Mouse (Mus musculus) stomach, embryonic 14.5 days (tissue): ENCODE results near the gene Klhl10. TPM values are rescaled to one million over a fixed set of nuclear protein-coding genes. Genes with fewer than 3 reads are reported as not detected.

ENCODE experiments used
- ATAC-seq: fragments of 200-750 bp; cut with Nextera tagmentation; 2 replicates; pipeline ENCODE4 v1.8.0; 2017; ENCODE audit warnings: low read depth, moderate TSS enrichment; ENCODE audit not compliant: insufficient number of reproducible peaks, insufficient read depth, low FRiP score
- H3K27ac ChIP-seq: fragments of 300-500 bp; sonication (generic); 2 replicates; pipeline ENCODE4 v1.5.1; 2014; ENCODE audit warnings: mild to moderate bottlenecking, low read length, moderate library complexity, mixed read lengths
- H3K27me3 ChIP-seq: fragments of 300-500 bp; sonication (generic); 2 replicates; pipeline ENCODE4 v1.6.1; 2014; ENCODE audit warnings: low read length, control low read depth, mixed read lengths; ENCODE audit not compliant: control insufficient read depth, insufficient read depth
- H3K36me3 ChIP-seq: fragments of 300-500 bp; sonication (generic); 2 replicates; pipeline ENCODE4 v1.6.1; 2014; ENCODE audit warnings: mild to moderate bottlenecking, control low read depth, low read length, moderate library complexity, mixed read lengths; ENCODE audit not compliant: control insufficient read depth, insufficient read depth
- H3K4me1 ChIP-seq: fragments of 300-500 bp; sonication (generic); 2 replicates; pipeline ENCODE4 v1.6.1; 2014; ENCODE audit warnings: low read length, control low read depth, mixed read lengths; ENCODE audit not compliant: control insufficient read depth, insufficient read depth
- H3K4me2 ChIP-seq: fragments of 300-500 bp; sonication (generic); replicated peaks from 2 replicates; pipeline ENCODE4 v1.6.1; 2014; ENCODE audit warnings: low read depth, low read length, control low read depth
- H3K4me3 ChIP-seq: fragments of 300-500 bp; sonication (generic); 2 replicates; pipeline ENCODE4 v1.5.1; 2014; ENCODE audit warnings: low read depth, low read length, control low read depth
- H3K9ac ChIP-seq: fragments of 300-500 bp; sonication (generic); replicated peaks from 2 replicates; pipeline ENCODE4 v1.6.1; 2014; ENCODE audit warnings: low read depth, mild to moderate bottlenecking, control low read depth, low read length, moderate library complexity, mixed read lengths
- H3K9me3 ChIP-seq: fragments of 300-500 bp; sonication (generic); 2 replicates; pipeline ENCODE4 v1.6.1; 2016; ENCODE audit warnings: low read depth, low read length, control low read depth; ENCODE audit not compliant: control insufficient read depth
- WGBS: fragments of 180-500 bp; shearing (Covaris S2); extraction: QIAGEN DNeasy Blood & Tissue Kit; methylation state at CpG from one replicate; pipeline ENCODE4 v1.1.7; 2014; 5-methylcytosine and 5-hydroxymethylcytosine counted together
- polyA plus RNA-seq: library from polyadenylated mRNA; unstranded; fragments of >200 nt; fragmentation: Nextera tagmentation; extraction: Ambion mirVana; gene quantifications from 2 replicates; pipeline ENCODE4 v1.2.1, GENCODE M21; 2014

The Klhl10 gene
- polyA plus RNA-seq: 0.52 and 0.64 TPM in 2 replicates

GRCm38 (mm10) chr11:100441797-100442196 lies at the start of gene Klhl10, which contains the start of gene Nt5c3b:
Gene Klhl10, plus strand, starts transcription at chr11:100441917.
Gene Nt5c3b, minus strand, starts transcription at chr11:100441808.
- no peaks in the 10 kb centered on the region for H3K9me3 ChIP-seq
- peaks cover 7% of the 10 kb centered on the region; the same call in 1 of the 2 replicates for H3K4me1 ChIP-seq
- 0 out of 2 replicates have a peak within 1 kb of the TSS, but pooled peaks have one; percentile 7 for H3K27ac ChIP-seq
- H3K9ac ChIP-seq: peak within 1 kb of the TSS; percentile 81
- 88% methylated on average over 8 of the region's 8 CpGs for WGBS
- peak within 1 kb of the TSS; percentile 67 for H3K4me3 ChIP-seq
- H3K36me3 ChIP-seq: peaks cover 8% of the 10 kb centered on the region; the same call in 1 of the 2 replicates
- peak within 1 kb of the TSS; percentile 72 for H3K4me2 ChIP-seq
- no peak for ATAC-seq
- no peaks in the 10 kb centered on the region for H3K27me3 ChIP-seq

GRCm38 (mm10) chr11:100392958-100393357 lies 48.8 kb upstream of the Klhl10 start:
- ATAC-seq: no peak
- Histone ChIP-seq H3K27ac (no peak overlapping the region), H3K4me1 (peaks cover 77% of the 10 kb centered on the region), H3K9me3 (no peaks in the 10 kb centered on the region), H3K27me3 (no peaks in the 10 kb centered on the region), H3K36me3 (no peaks in the 10 kb centered on the region; the same call in 1 of the 2 replicates), H3K9ac (no peak overlapping the region), H3K4me2 (no peak overlapping the region), H3K4me3 (no peak overlapping the region)
- 82% methylated on average over 5 of the region's 5 CpGs for WGBS

- WGBS: 51% methylated on average over 7 of the region's 7 CpGs
- Histone ChIP-seq H3K9me3 (no peaks in the 10 kb centered on the region), H3K4me2 (0 out of 2 replicates have a peak overlapping the region, but pooled peaks have one; percentile 20), H3K27ac (no peak overlapping the region), H3K36me3 (no peaks in the 10 kb centered on the region; the same call in 1 of the 2 replicates), H3K9ac (no peak overlapping the region), H3K4me1 (peaks cover 70% of the 10 kb centered on the region), H3K27me3 (no peaks in the 10 kb centered on the region), H3K4me3 (no peak overlapping the region)
- no peak for ATAC-seq
Observed at GRCm38 (mm10) chr11:100393733-100394132, 48.0 kb upstream of the Klhl10 start.

DNA sequence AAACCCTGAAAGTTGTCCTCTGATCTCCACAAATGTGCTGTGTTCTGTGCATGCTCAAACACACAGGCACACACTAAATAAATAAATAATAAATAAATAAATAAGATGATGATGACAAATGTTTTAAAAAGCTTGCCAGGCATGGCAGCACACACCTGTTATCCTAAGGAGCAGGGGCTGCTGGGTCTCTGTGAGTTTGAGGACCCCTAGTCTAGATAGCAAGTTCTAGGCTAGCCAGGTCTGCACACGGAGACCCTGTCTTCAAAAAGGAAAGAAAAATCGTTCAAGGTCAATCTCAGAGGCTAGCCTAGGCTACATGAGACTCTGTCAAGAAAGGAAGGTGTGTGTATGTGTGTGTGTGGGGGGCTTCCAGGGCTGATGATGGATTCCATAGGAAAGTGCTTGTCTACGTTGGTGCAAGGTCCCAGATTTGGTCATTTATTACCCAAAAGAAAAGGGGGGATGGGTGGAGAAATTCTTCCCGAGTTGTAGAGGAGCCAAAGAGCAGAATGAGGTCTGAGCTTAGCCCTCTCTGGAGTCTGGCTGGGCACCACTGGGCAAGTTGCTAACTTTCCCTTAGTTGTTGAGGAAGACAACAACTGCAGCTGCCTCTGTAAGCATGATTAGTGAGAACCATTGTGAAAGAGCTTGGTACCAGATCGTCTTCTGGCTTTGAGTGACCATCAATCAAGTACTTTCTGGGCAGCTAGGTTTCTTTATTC lies 47.2 kb upstream of the Klhl10 start:
- no peak overlapping the region for H3K9ac ChIP-seq

DNA sequence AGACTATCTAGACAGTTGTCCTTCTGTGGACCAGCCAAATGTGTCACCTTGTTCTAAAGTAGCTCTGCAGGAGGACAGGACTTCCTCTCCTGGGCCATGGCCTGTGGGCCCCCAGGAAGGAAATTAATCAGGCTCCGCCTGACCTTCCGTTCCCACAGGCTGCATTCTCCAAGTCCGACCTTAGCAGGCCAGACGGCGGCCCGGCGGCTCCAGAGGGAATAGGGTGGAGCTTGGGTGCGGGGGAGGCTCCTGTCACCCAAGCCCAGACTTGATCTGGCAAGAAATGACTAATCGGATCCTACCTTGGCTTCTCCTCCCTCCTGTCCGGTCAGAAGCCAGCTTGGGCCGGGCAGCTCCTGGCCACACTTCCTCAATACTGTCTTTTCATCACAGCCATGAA lies 46.5 kb upstream of the Klhl10 start:
- peaks cover 61% of the 10 kb centered on the region for H3K4me1 ChIP-seq
- peak overlapping the region; percentile 76 for H3K4me3 ChIP-seq
- ATAC-seq: no peak
- no peak overlapping the region for H3K9ac ChIP-seq
- no peaks in the 10 kb centered on the region for H3K9me3 ChIP-seq
- WGBS: 19% methylated on average over 10 of the region's 11 CpGs
- H3K27me3 ChIP-seq: no peaks in the 10 kb centered on the region
- H3K36me3 ChIP-seq: no peaks in the 10 kb centered on the region
- peak overlapping the region; percentile 90; the same call in 1 of the 2 replicates for H3K27ac ChIP-seq
- peak overlapping the region; percentile 78 for H3K4me2 ChIP-seq

More for the DNA sequence above, 47.2 kb upstream of the Klhl10 start:
- Histone ChIP-seq H3K27ac (peak overlapping the region; percentile 90; the same call in 1 of the 2 replicates), H3K4me2 (peak overlapping the region; percentile 78), H3K27me3 (no peaks in the 10 kb centered on the region), H3K36me3 (no peaks in the 10 kb centered on the region; the same call in 1 of the 2 replicates), H3K4me3 (peak overlapping the region; percentile 76; the same call in 1 of the 2 replicates), H3K4me1 (peaks cover 62% of the 10 kb centered on the region), H3K9me3 (no peaks in the 10 kb centered on the region)
- ATAC-seq: no peak
- WGBS: 48% methylated on average over 5 of the region's 5 CpGs

GRCm38 (mm10) chr11:100395861-100396631 lies 45.7 kb upstream of the Klhl10 start:
- Histone ChIP-seq H3K9ac (peak overlapping the region; percentile 67), H3K27ac (peak overlapping the region; percentile 90), H3K36me3 (no peaks in the 10 kb centered on the region), H3K4me1 (peaks cover 55% of the 10 kb centered on the region), H3K4me3 (peak overlapping the region; percentile 76), H3K4me2 (peak overlapping the region; percentile 78), H3K9me3 (no peaks in the 10 kb centered on the region), H3K27me3 (no peaks in the 10 kb centered on the region)
- ATAC-seq: no peak
- 21% methylated on average over 17 of the region's 17 CpGs for WGBS

GRCm38 (mm10) chr11:100396886-100397599 lies 44.7 kb upstream of the Klhl10 start:
- Histone ChIP-seq H3K4me3 (peak overlapping the region; percentile 76), H3K36me3 (no peaks in the 10 kb centered on the region), H3K9ac (peak overlapping the region; percentile 67), H3K4me2 (peak overlapping the region; percentile 78), H3K27ac (peak overlapping the region; percentile 90), H3K9me3 (no peaks in the 10 kb centered on the region), H3K27me3 (no peaks in the 10 kb centered on the region), H3K4me1 (peaks cover 51% of the 10 kb centered on the region)
- 2% methylated on average over 42 of the region's 42 CpGs for WGBS
- ATAC-seq: peak; percentile 8; the same call in 1 of the 2 replicates
